ENCODE assay signal across 26 mouse cellular contexts in the genomic region with DNA sequence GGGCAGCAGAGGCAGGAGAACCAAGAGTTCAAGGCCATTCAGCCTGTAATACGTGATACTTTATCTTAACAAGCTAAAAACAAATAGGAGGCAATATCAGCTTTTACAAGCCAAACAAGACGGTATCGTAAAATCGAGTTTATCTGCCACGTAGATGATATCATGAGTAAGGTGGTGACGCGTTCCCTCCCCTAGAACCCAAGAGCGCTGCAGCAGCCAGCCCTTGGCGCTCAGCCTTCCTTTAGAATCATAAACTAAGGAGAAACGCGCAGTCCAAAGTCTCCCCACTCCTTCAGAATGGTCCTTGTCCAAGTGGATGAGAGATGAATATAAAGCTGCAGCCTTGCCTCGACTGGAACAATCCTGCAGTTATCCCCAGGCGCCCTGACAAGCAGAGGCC. TPM values are rescaled to one million over a fixed set of nuclear protein-coding genes. Genes with fewer than 3 reads are reported as not detected.
DNase-seq lines count a peak whose midpoint lies in the region; ATAC-seq and TF ChIP-seq lines count a peak whose summit lies in the region.
"Had no signal": no experiment of that assay in that cellular context is flagged by ENCODE, and none has a peak within 500 bp of the region (broad histone marks: within the 10 kb centered on the region; RNA-seq: fewer than 3 reads in every experiment).

No protein-coding gene starts in this region.

- H3K27me3 ChIP-seq in heart, embryonic 11.5 days (ENCODE audit: control insufficient read depth, insufficient read depth, low read length) = no peaks in the 10 kb centered on the region
- no peaks in the 10 kb centered on the region for H3K27me3 ChIP-seq in intestine, embryonic 16.5 days (replicated peaks; ENCODE audit: control insufficient read depth, insufficient read depth, low read length)
- no peaks in the 10 kb centered on the region for H3K27me3 ChIP-seq in lung, postnatal 0 days (replicated peaks; ENCODE audit: insufficient read depth, low read length)
- H3K27me3 ChIP-seq: forebrain, embryonic 15.5 days; hindbrain, embryonic 15.5 days; neural tube, embryonic 12.5 days; stomach, embryonic 15.5 days had no signal

- no peak for TF ChIP-seq CTCF in lung, postnatal 0 days (IDR thresholded peaks at IDR 0.05)

- H3K9me3 ChIP-seq in heart, embryonic 11.5 days (replicated peaks; ENCODE audit: control insufficient read depth, low read length) = no peaks in the 10 kb centered on the region
- no peaks in the 10 kb centered on the region for H3K9me3 ChIP-seq in intestine, embryonic 16.5 days (ENCODE audit: control insufficient read depth, low read length)
- no peaks in the 10 kb centered on the region for H3K9me3 ChIP-seq in lung, postnatal 0 days (ENCODE audit: low read length)
- H3K9me3 ChIP-seq: forebrain, embryonic 15.5 days; heart, embryonic 10.5 days; hindbrain, embryonic 15.5 days; midbrain, embryonic 10.5 days; neural tube, embryonic 12.5 days; stomach, embryonic 15.5 days had no signal

- H3K4me3 ChIP-seq in heart, embryonic 11.5 days (ENCODE audit: low read depth, low read length) = no peak overlapping the region
- no peak overlapping the region for H3K4me3 ChIP-seq in intestine, embryonic 16.5 days (ENCODE audit: low read length)
- no peak overlapping the region for H3K4me3 ChIP-seq in lung, postnatal 0 days (ENCODE audit: low read depth, low read length)
- H3K4me3 ChIP-seq: forebrain, embryonic 10.5 days; forebrain, embryonic 15.5 days; heart, embryonic 10.5 days; hindbrain, embryonic 15.5 days; left cerebral cortex, adult 2 months; midbrain, embryonic 10.5 days; myocyte; neural tube, embryonic 12.5 days; stomach, embryonic 15.5 days had no signal

- no peak for ATAC-seq in heart, embryonic 11.5 days (replicated peaks; ENCODE audit: insufficient number of reproducible peaks, low FRiP score, low TSS enrichment)
- peak; percentile 89 for ATAC-seq in intestine, embryonic 16.5 days
- no peak for ATAC-seq in lung, postnatal 0 days
- ATAC-seq: forebrain, embryonic 15.5 days; midbrain, embryonic 16.5 days had no signal

- no peak overlapping the region for H3K27ac ChIP-seq in heart, embryonic 11.5 days (ENCODE audit: low read depth, low read length)
- H3K27ac ChIP-seq in intestine, embryonic 16.5 days (ENCODE audit: low read length) = no peak overlapping the region
- H3K27ac ChIP-seq in lung, postnatal 0 days (ENCODE audit: low read length) = no peak overlapping the region
- H3K27ac ChIP-seq: forebrain, embryonic 10.5 days; forebrain, embryonic 15.5 days; heart, embryonic 10.5 days; hindbrain, embryonic 15.5 days; left cerebral cortex, adult 2 months; liver, embryonic 14.5 days; midbrain, embryonic 10.5 days; neural tube, embryonic 12.5 days; stomach, embryonic 15.5 days had no signal

- H3K9ac ChIP-seq in heart, embryonic 11.5 days (ENCODE audit: low read depth, low read length) = no peak overlapping the region
- no peak overlapping the region for H3K9ac ChIP-seq in intestine, embryonic 16.5 days (ENCODE audit: low read depth, low read length)
- H3K9ac ChIP-seq in lung, postnatal 0 days (replicated peaks; ENCODE audit: low read depth) = no peak overlapping the region
- H3K9ac ChIP-seq: forebrain, embryonic 15.5 days; hindbrain, embryonic 15.5 days; liver, embryonic 14.5 days; neural tube, embryonic 12.5 days; stomach, embryonic 15.5 days had no signal

- 87% methylated on average over 13 of the region's 13 CpGs for WGBS in heart, embryonic 11.5 days (ENCODE audit: insufficient replicate concordance)
- WGBS in intestine, embryonic 16.5 days = 72% methylated on average over 13 of the region's 13 CpGs
- 81% methylated on average over 13 of the region's 13 CpGs for WGBS in lung, postnatal 0 days

- peaks cover 2% of the 10 kb centered on the region; the same call in 1 of the 2 replicates for H3K36me3 ChIP-seq in heart, embryonic 11.5 days (ENCODE audit: control insufficient read depth, insufficient read depth, low read length)
- H3K36me3 ChIP-seq in intestine, embryonic 16.5 days (ENCODE audit: control insufficient read depth, insufficient read depth, low read length) = peaks cover 4% of the 10 kb centered on the region
- no peaks in the 10 kb centered on the region for H3K36me3 ChIP-seq in lung, postnatal 0 days (ENCODE audit: insufficient read depth, low read length)
- H3K36me3 ChIP-seq: forebrain, embryonic 15.5 days; hindbrain, embryonic 15.5 days; midbrain, embryonic 10.5 days; neural tube, embryonic 12.5 days; stomach, embryonic 15.5 days had no signal

- no peak overlapping the region for H3K4me2 ChIP-seq in heart, embryonic 11.5 days
- no peak overlapping the region for H3K4me2 ChIP-seq in intestine, embryonic 16.5 days (ENCODE audit: low read depth, low read length)
- H3K4me2 ChIP-seq in lung, postnatal 0 days (replicated peaks; ENCODE audit: low read depth, low read length) = no peak overlapping the region
- H3K4me2 ChIP-seq: forebrain, embryonic 15.5 days; hindbrain, embryonic 15.5 days; neural tube, embryonic 12.5 days; stomach, embryonic 15.5 days had no signal

- peak; percentile 65 for DNase-seq in heart, adult 11 months
- peak; percentile 35 to 43 for DNase-seq in right cerebral cortex, postnatal 10 days (ENCODE audit: low spot score in 2 of 2)
- no peak for DNase-seq in right cerebral cortex, postnatal 4 days
- no peak for DNase-seq in lung, postnatal 0 days (ENCODE audit: low spot score)
- DNase-seq in heart, postnatal 4 days = no peak
- no peak for DNase-seq in thymus, postnatal 14 days
- DNase-seq: adrenal gland, postnatal 14 days; cerebellum, adult 2 months; cerebellum, postnatal 14 days; heart, postnatal 36 days; kidney, adult 11 months; kidney, postnatal 14 days; lung, adult 2 months had no signal

- no peak for TF ChIP-seq EP300 in lung, postnatal 0 days (IDR thresholded peaks at IDR 0.05)

- H3K4me1 ChIP-seq in heart, embryonic 11.5 days (ENCODE audit: control insufficient read depth, insufficient read depth, low read length) = no peaks in the 10 kb centered on the region
- no peaks in the 10 kb centered on the region for H3K4me1 ChIP-seq in intestine, embryonic 16.5 days (ENCODE audit: control insufficient read depth, insufficient read depth, low read length)
- H3K4me1 ChIP-seq in lung, postnatal 0 days (ENCODE audit: insufficient read depth, low read depth, low read length) = no peaks in the 10 kb centered on the region
- H3K4me1 ChIP-seq: forebrain, embryonic 10.5 days; forebrain, embryonic 15.5 days; heart, embryonic 10.5 days; hindbrain, embryonic 15.5 days; midbrain, embryonic 10.5 days; neural tube, embryonic 12.5 days; stomach, embryonic 15.5 days had no signal

RNA-seq across cellular contexts. Expression of a gene that starts 36.4 kb away (rescaled TPM):
- 13.8 and 15.1 TPM in 2 replicates for polyA plus RNA-seq in heart, embryonic 11.5 days (2014; fragmentation: Nextera tagmentation; extraction: Ambion mirVana)
- 5.5 and 5.6 TPM in 2 replicates for polyA plus RNA-seq in intestine, embryonic 16.5 days (2015; fragmentation: Nextera tagmentation; extraction: Ambion mirVana)
- polyA plus RNA-seq in lung, postnatal 0 days (2015; fragmentation: Nextera tagmentation; extraction: Ambion mirVana) = 48.4 and 62.8 TPM in 2 replicates
- total RNA-seq in heart, postnatal 4 days (2021) = 10 to 100 TPM; 22.0 to 23.4 TPM

Comparison
In these comparisons a context has a peak if more than half of its experiments do, and no peak if none do; other contexts are left out.
1. DNase-seq: peak in heart, adult 11 months (single experiment) and right cerebral cortex, postnatal 10 days (2 of 2); none in right cerebral cortex, postnatal 4 days (single experiment), lung, postnatal 0 days (single experiment), heart, postnatal 4 days (single experiment) and thymus, postnatal 14 days (single experiment).